Mouse (Mus musculus): ENCODE results near the gene Angel1. TPM values are rescaled to one million over a fixed set of nuclear protein-coding genes. Genes with fewer than 3 reads are reported as not detected.

Angel1 gene
- polyA plus RNA-seq, 1 experiment from 2014 or later, result 4.8 TPM

Other genes with a start within 250 kb of the Angel1 start
- gene Vash1, start 47.8 kb downstream of the Angel1 start, polyA plus RNA-seq (2015; fragmentation: Nextera tagmentation; extraction: Ambion mirVana), result 5.5 and 6.0 TPM in 2 replicates
- not detected in 2 replicates for gene Lrrc74a, start 7.9 kb upstream of the Angel1 start, polyA plus RNA-seq (2015; fragmentation: Nextera tagmentation; extraction: Ambion mirVana)
- gene Irf2bpl, start 158.3 kb upstream of the Angel1 start, polyA plus RNA-seq (2015; fragmentation: Nextera tagmentation; extraction: Ambion mirVana), result 8.2 and 10.9 TPM in 2 replicates
- gene Cipc, start 220.6 kb upstream of the Angel1 start, polyA plus RNA-seq (2015; fragmentation: Nextera tagmentation; extraction: Ambion mirVana), result 7.9 and 9.5 TPM in 2 replicates